Mouse (Mus musculus): ENCODE results near the gene Pde11a. TPM values are rescaled to one million over a fixed set of nuclear protein-coding genes. Genes with fewer than 3 reads are reported as not detected.

Gene Pde11a
- total and polyA plus RNA-seq, 2 experiments = not detected

GRCm38 (mm10) chr2:76129933-76130627 lies 208.5 kb downstream of the Pde11a start:
- H3K4me3 ChIP-seq (ENCODE audit: insufficient read depth, low read depth, low read length) = no peak overlapping the region
- H3K79me2 ChIP-seq (ENCODE audit: control insufficient read depth, insufficient read depth, low read length) = no peaks in the 10 kb centered on the region
- 68% methylated on average over 12 of the region's 12 CpGs for WGBS

GRCm38 (mm10) chr2:76129058-76129437 lies 209.5 kb downstream of the Pde11a start:
- 11% methylated on average over 8 of the region's 8 CpGs for WGBS

More at GRCm38 (mm10) chr2:76129933-76130627, 208.5 kb downstream of the Pde11a start:
- no peaks in the 10 kb centered on the region for H3K4me1 ChIP-seq (ENCODE audit: control insufficient read depth, insufficient read depth, low read length)
- TF ChIP-seq CTCF (IDR thresholded peaks at IDR 0.05; ENCODE audit: low read depth, low read length) (no peak), POLR2A (IDR thresholded peaks at IDR 0.05; ENCODE audit: extremely low read depth, insufficient read depth, low read length) (no peak)
- no peak overlapping the region for H3K9ac ChIP-seq (ENCODE audit: low read depth, low read length)
- no peaks in the 10 kb centered on the region for H3K27me3 ChIP-seq (ENCODE audit: control insufficient read depth, insufficient read depth, low read length)
- H3K27ac ChIP-seq (replicated peaks; ENCODE audit: insufficient read depth, low read depth, low read length) = no peak overlapping the region
- no peak for DNase-seq (ENCODE audit: extremely low read depth, low read depth, low spot score)
- no peaks in the 10 kb centered on the region for H3K36me3 ChIP-seq (ENCODE audit: control insufficient read depth, insufficient read depth, low read length)

GRCm38 (mm10) chr2:76128105-76129057 lies 210.2 kb downstream of the Pde11a start:
- no peak for TF ChIP-seq POLR2A (IDR thresholded peaks at IDR 0.05; ENCODE audit: extremely low read depth, insufficient read depth, low read length)
- no peak for TF ChIP-seq CTCF (IDR thresholded peaks at IDR 0.05; ENCODE audit: low read depth, low read length)
- no peaks in the 10 kb centered on the region for H3K27me3 ChIP-seq (ENCODE audit: control insufficient read depth, insufficient read depth, low read length)
- no peaks in the 10 kb centered on the region for H3K36me3 ChIP-seq (ENCODE audit: control insufficient read depth, insufficient read depth, low read length)
- H3K79me2 ChIP-seq (ENCODE audit: control insufficient read depth, insufficient read depth, low read length) = no peaks in the 10 kb centered on the region
- 42% methylated on average over 9 of the region's 9 CpGs for WGBS
- no peak overlapping the region for H3K4me3 ChIP-seq (ENCODE audit: insufficient read depth, low read depth, low read length)
- H3K27ac ChIP-seq (replicated peaks; ENCODE audit: insufficient read depth, low read depth, low read length) = no peak overlapping the region
- H3K9ac ChIP-seq (ENCODE audit: low read depth, low read length) = no peak overlapping the region
- no peaks in the 10 kb centered on the region for H3K4me1 ChIP-seq (ENCODE audit: control insufficient read depth, insufficient read depth, low read length)
- DNase-seq (ENCODE audit: extremely low read depth, low read depth, low spot score) = no peak

More at GRCm38 (mm10) chr2:76129058-76129437, 209.5 kb downstream of the Pde11a start:
- Histone ChIP-seq H3K27me3 (ENCODE audit: control insufficient read depth, insufficient read depth, low read length) (no peaks in the 10 kb centered on the region), H3K36me3 (ENCODE audit: control insufficient read depth, insufficient read depth, low read length) (no peaks in the 10 kb centered on the region), H3K79me2 (ENCODE audit: control insufficient read depth, insufficient read depth, low read length) (no peaks in the 10 kb centered on the region), H3K4me1 (ENCODE audit: control insufficient read depth, insufficient read depth, low read length) (no peaks in the 10 kb centered on the region), H3K4me3 (ENCODE audit: insufficient read depth, low read depth, low read length) (no peak overlapping the region), H3K27ac (replicated peaks; ENCODE audit: insufficient read depth, low read depth, low read length) (no peak overlapping the region), H3K9ac (ENCODE audit: low read depth, low read length) (no peak overlapping the region)
- DNase-seq (ENCODE audit: extremely low read depth, low read depth, low spot score) = no peak
- no peak for TF ChIP-seq CTCF (IDR thresholded peaks at IDR 0.05; ENCODE audit: low read depth, low read length)

- 89% methylated on average over 6 of the region's 6 CpGs for WGBS
- no peaks in the 10 kb centered on the region for H3K4me1 ChIP-seq (ENCODE audit: control insufficient read depth, insufficient read depth, low read length)
- no peak overlapping the region for H3K4me3 ChIP-seq (ENCODE audit: insufficient read depth, low read depth, low read length)
- no peak overlapping the region for H3K9ac ChIP-seq (ENCODE audit: low read depth, low read length)
- H3K27me3 ChIP-seq (ENCODE audit: control insufficient read depth, insufficient read depth, low read length) = no peaks in the 10 kb centered on the region
- TF ChIP-seq CTCF (IDR thresholded peaks at IDR 0.05; ENCODE audit: low read depth, low read length) (no peak), POLR2A (IDR thresholded peaks at IDR 0.05; ENCODE audit: extremely low read depth, insufficient read depth, low read length) (no peak)
- H3K36me3 ChIP-seq (ENCODE audit: control insufficient read depth, insufficient read depth, low read length) = no peaks in the 10 kb centered on the region
- H3K79me2 ChIP-seq (ENCODE audit: control insufficient read depth, insufficient read depth, low read length) = no peaks in the 10 kb centered on the region
- no peak for DNase-seq (ENCODE audit: extremely low read depth, low read depth, low spot score)
- no peak overlapping the region for H3K27ac ChIP-seq (replicated peaks; ENCODE audit: insufficient read depth, low read depth, low read length)
These were observed 211.9 kb downstream of the Pde11a start for GRCm38 (mm10) chr2:76126651-76127050.

- H3K79me2 ChIP-seq (ENCODE audit: control insufficient read depth, insufficient read depth, low read length) = no peaks in the 10 kb centered on the region
- H3K36me3 ChIP-seq (ENCODE audit: control insufficient read depth, insufficient read depth, low read length) = no peaks in the 10 kb centered on the region
- WGBS = 85% methylated on average over 6 of the region's 6 CpGs
- no peak overlapping the region for H3K4me3 ChIP-seq (ENCODE audit: insufficient read depth, low read depth, low read length)
- no peak for TF ChIP-seq CTCF (IDR thresholded peaks at IDR 0.05; ENCODE audit: low read depth, low read length)
- no peak for TF ChIP-seq POLR2A (IDR thresholded peaks at IDR 0.05; ENCODE audit: extremely low read depth, insufficient read depth, low read length)
- H3K27ac ChIP-seq (replicated peaks; ENCODE audit: insufficient read depth, low read depth, low read length) = no peak overlapping the region
- no peaks in the 10 kb centered on the region for H3K4me1 ChIP-seq (ENCODE audit: control insufficient read depth, insufficient read depth, low read length)
- no peak overlapping the region for H3K9ac ChIP-seq (ENCODE audit: low read depth, low read length)
- no peak for DNase-seq (ENCODE audit: extremely low read depth, low read depth, low spot score)
- no peaks in the 10 kb centered on the region for H3K27me3 ChIP-seq (ENCODE audit: control insufficient read depth, insufficient read depth, low read length)
These were observed 213.8 kb downstream of the Pde11a start for GRCm38 (mm10) chr2:76124821-76125220.
